Mouse (Mus musculus): ENCODE results near the gene Elf2.

Elf2 gene

GRCm38 (mm10) chr3:51277201-51278150 lies 63.0 kb downstream of the Elf2 start:
- peak; percentile 84 for DNase-seq (ENCODE audit: low spot score)

GRCm38 (mm10) chr3:51276421-51277111 lies 63.9 kb downstream of the Elf2 start:
- DNase-seq (ENCODE audit: low spot score) = peak; percentile 58

DNA sequence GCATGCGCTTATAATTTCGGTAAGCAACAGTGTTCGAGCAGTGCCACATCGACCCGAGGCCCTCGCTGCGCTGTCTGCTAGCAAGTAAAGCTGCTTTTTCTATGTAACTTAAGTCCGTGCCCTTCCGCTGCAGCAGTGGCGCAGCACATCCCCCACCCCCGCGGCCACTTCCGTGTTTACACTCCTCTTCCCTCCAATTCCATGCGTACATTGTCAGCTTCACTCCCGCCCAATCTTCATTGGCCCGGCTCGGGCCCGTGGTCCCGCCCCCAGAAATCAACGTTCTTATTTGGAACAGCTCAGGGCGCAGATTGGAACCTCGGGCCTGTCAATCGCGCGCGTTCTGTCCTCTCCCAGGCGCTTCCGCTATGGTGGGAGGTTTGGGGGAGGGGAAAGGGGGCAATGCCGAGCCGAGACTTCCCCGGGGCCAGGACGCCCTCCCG lies 64.5 kb downstream of the Elf2 start:
- peak; percentile 99 for DNase-seq (ENCODE audit: low spot score)

DNA sequence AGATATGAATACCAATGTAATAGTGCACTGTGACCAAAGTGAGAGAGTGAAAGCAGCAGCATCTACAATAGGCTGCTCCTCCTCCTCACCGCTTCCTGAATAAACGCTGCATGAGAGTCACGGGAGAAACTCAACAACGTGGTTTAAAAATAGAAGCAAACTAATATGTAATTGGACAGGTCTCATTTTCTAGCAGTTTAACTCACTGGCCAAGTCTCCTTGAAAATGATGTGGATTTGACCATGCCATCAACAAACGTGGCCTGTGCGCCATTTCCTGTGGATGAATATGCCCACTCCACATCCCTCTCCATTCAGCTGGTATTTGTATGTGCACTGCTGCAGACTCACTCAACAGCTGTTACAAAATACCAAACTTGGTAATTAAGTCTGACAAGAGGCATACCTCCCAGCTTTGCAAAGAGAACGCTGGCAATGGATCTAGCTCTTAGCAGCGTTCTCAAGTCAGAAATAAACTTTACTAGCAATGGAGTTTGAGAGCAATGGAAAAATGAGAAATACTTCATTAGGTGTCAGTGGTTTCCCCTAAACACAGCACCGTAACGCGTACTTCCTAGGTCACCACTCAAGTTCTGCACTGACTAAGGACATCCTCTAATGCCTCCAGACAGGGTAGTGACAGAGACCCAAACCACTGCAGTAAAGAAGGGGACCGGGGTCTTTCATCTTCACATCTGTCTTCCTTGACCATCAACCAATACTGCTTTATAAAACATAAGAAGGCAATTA lies 70.2 kb downstream of the Elf2 start:
- DNase-seq (ENCODE audit: low spot score) = no peak

- no peak for DNase-seq (ENCODE audit: low spot score)
These were observed 72.0 kb downstream of the Elf2 start for GRCm38 (mm10) chr3:51268434-51268833.

DNA sequence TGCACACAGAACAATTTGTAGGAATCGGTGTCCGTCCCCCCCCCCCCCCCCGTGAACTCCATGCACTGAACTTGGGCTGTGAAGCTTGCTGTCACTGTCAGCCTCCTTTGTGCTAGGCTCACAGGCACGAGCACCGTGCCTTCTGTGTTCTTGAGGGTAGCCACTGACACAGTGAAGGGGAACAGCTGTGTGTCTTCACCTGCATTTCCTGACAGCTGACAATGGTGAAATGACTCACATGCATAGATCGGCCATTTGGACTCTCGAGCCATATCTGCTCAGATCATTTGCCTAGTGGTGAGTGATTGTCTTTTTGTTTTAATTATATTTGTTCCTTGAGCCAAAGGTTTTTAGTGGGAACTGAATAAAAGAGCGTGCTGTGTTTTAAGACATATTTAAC lies 77.5 kb downstream of the Elf2 start:
- DNase-seq (ENCODE audit: low spot score) = no peak

GRCm38 (mm10) chr3:51258070-51258469 lies 82.4 kb downstream of the Elf2 start:
- DNase-seq (ENCODE audit: low spot score) = no peak

GRCm38 (mm10) chr3:51256450-51256849 lies 84.0 kb downstream of the Elf2 start:
- DNase-seq (ENCODE audit: low spot score) = no peak

DNA sequence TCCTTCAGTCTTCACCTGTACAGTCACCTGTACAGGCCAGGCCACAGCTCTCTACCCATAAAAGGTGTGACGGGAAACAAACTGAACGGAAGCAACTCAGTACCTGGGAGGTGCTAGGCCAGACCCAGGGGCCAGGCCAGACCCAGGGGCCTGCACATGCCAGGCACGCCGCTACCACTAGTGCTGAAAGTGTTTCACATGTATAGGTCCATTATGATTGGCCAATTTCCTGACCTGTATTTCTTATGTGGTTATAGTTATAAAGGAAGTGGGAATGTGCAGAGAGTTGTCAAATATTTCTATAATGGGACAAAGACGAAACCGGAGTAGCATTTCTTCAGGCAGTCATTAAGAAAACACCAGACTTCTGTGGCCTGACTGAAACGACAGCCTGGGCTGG lies 85.7 kb downstream of the Elf2 start:
- no peak for DNase-seq (ENCODE audit: low spot score)

DNA sequence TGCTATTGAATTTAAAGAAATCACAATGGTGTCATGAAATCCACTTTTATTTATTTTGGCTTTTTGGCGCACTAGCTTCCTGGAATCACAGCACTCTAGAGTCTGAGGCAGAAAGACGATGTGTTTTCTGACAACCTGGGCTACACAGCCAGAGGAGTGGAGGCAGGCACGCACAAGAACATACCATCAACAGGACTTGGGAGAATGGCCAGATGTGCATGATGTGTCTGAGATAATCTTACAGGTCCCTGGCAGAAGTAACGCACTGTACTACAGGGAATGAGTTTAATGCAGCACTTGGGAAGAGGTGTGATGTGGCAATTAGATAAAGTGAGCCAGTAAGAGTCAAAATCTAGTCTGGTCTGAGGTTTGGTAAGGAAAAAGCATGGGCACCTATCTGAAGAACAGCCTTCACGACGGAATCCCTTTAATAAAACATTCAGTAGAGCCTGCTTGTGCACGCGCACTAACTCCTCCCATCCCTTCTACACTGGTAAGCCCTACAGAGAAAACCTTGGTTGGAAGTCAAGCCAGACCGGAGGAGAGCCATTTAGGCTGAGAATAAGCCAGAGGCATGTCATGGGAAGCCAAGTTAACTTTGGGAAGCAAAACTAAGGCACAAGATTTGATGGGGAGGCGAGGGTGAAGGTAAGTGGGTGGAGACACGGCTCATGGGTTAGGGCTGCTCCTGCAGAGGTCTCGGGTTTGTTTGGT lies 87.6 kb downstream of the Elf2 start:
- DNase-seq (ENCODE audit: low spot score) = no peak

GRCm38 (mm10) chr3:51252223-51252622 lies 88.2 kb downstream of the Elf2 start:
- no peak for DNase-seq (ENCODE audit: low spot score)

DNA sequence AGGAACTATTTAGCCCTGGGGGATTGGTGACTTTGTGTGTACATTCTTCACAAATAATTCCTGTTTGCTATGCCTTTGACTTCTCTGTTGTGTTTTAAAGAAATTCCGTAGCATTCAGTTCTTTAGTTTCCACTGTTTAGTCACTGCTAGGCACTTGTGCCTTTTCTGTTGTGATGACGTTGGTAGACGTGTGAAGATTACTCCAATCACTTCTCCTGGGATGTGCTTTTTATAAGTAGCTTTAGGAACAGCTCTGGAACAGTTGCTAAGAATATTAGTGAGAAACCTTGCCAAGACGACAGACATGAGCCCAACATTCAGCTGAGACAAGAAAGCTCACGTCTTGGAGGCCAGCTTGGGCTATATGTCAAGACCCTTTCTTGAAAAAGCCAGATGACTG lies 89.4 kb downstream of the Elf2 start:
- no peak for DNase-seq (ENCODE audit: low spot score)

GRCm38 (mm10) chr3:51249866-51250265 lies 90.6 kb downstream of the Elf2 start:
- DNase-seq (ENCODE audit: low spot score) = no peak

DNA sequence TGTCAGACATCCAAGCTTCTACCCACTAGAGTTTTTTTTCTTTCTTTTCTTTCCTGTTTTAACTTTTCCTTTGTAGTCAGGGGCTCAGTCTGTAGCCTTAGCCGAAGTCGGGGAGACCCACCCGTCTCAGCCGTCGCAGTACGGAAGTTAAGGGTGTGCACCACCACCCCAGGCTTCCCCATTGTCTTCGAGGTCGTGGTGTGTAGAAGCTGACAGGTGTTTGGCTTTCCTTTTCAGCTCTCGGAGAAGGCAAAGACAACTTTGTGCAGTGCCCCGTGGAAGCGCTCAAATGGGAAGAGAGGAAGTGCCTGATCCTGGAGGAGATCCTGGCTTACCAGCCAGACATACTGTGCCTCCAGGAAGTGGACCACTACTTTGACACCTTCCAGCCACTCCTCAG lies 91.0 kb downstream of the Elf2 start:
- DNase-seq (ENCODE audit: low spot score) = no peak

GRCm38 (mm10) chr3:51248600-51248999 lies 91.9 kb downstream of the Elf2 start:
- no peak for DNase-seq (ENCODE audit: low spot score)

DNA sequence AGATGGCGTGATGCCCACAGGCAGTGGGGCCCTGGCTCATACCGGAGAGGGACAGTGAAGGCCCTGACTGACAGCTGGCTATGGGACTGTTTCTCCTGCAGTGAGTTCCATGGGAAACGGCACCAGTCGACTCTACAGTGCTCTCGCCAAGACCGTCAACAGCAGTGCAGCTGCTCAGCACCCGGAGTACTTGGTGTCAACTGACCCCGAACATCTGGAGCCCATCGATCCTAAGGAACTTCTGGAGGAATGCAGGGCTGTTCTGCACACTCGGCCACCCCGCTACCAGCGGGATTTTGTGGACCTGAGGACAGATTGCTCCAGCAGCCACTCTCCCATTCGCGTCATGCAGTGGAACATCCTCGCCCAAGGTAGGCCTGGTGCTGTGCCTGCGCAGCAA lies 92.8 kb downstream of the Elf2 start:
- DNase-seq (ENCODE audit: low spot score) = no peak

GRCm38 (mm10) chr3:51239541-51239940 lies 100.9 kb downstream of the Elf2 start:
- no peak for DNase-seq (ENCODE audit: low spot score)

GRCm38 (mm10) chr3:51238515-51238914 lies 101.9 kb downstream of the Elf2 start:
- DNase-seq (ENCODE audit: low spot score) = no peak

DNA sequence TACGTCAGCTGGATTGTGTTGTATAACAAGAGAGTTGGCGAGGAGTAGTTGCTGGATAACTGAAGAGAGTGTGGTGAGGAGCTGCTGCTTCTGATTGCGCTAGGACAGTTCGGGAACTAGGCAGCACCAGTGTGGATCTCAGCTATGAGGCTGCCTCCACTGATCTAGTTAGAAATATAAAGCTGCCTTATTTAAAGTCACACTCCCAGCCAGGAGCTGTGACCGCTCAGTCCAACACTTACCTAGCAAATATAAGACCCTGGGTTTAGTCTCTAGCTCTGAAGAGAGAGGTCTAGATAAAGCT lies 105.8 kb downstream of the Elf2 start:
- no peak for DNase-seq (ENCODE audit: low spot score)

DNA sequence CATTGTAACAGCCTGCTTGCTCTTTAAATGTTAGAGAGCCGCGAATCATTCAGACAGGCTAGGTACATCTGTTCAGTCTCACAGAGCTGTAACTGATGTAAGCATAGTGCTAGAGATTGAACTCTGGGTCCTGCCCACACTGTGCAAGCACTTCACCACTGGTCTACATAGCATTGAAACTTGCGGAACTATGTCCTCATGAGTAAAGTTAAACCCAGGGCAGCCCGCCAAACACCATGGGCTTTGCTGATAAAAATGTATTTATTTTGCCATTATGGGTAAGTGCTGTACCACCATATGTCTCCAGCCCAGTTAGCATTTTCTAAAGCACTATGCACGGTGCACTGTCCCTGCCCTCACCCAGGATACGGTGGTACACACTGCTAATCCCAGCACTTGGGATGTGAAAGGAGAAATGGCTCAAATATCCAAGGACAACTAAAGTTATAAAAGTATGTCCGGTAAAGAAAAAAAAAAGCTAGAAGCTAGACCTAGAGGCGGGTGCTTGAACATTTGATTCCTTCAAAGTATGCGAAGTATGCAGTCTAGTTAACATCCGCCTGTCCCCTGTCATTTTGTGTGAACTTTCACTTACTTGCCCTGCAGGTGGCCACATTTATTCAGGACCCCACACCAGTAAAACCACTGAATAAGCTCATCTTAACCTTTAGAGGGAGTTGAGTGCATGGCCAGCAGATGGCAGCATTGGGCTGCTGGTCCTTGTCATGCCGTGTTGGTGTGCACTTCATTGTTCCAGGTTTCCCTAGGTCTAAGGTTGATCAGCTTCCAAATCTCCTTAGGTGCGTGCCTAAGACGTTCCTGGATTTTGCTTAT lies 106.3 kb downstream of the Elf2 start:
- peak; percentile 85 for DNase-seq (ENCODE audit: low spot score)

GRCm38 (mm10) chr3:51233474-51233873 lies 107.0 kb downstream of the Elf2 start:
- DNase-seq (ENCODE audit: low spot score) = no peak

Measured in urinary bladder, postnatal 14 days (tissue).